Mouse (Mus musculus) lung, postnatal 14 days (tissue): ENCODE data around the gene Fam186b.

Experiments used
- DNase-seq: peaks from one replicate; pipeline ENCODE4 v3.0.0; 2021

The Fam186b gene

DNA sequence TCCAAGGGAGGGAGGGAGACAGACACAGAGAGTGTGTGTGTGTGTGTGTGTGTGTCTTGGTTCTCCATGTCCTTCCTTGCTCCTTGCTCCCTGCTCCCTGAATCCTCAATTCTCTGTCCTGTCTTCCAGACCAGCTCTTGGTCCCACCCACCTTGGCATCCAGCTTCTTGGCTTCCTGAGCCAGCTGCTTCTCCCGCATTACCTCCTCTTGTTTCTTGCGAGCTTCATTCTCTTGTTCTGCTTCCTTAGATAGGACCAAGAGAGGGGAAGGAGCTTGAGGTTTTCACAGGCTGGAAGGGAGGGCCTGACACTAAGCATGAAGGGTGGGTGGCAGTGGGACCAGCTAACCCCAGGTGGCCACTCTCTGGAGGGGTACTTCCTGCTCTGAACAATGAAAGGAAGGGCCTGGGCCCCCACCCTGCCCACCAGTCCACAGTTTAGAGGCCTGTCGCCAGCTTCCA is 23.8 kb upstream of the Fam186b start:
- DNase-seq, result no peak

DNA sequence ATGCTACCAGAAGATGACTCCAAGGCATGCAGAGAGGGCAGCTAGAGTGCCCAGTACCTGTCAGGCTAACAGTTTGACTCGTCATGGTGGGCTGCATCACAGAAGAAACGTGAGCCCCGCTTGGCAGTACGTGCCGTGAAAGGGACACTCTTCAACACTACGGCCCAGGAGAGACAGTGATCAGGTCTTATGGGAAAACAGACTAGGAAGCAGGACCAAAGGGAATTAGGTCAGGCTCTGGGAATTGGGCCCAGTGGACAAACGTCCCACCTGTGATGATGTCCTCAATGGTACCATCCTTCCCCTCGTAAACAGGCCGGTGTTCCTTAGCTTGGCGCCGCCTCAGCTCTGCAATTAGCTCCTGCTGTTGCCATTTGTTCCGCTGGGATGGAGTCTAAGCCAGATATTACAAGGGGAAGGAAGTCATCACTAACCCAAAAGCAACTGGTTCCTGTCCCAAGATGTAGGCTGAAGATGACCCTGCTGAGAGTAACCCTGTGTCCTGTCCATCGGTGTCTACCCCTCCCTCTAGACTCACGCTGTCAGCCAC is 23.2 kb upstream of the Fam186b start:
- DNase-seq, result no peak

DNA sequence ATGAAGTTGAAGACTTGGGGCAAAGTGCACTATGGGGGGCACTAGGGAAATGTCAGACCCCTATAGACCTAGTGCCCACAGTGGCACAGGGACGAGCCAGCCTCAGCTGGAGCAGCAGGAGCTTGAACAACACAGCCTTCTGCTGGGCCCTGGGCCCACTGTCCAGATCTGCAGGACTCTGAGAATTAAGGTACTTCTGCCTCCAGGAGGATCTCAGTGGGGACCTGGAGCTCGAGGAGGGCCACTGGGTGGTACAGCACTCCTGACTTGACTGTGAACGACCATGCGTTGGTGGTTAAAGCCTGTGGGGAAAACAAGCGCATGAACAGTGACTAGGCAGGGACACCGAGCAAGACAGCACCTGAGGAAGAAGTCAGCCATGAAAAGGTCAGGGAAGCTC is 22.4 kb upstream of the Fam186b start:
- DNase-seq, result no peak

GRCm38 (mm10) chr15:99317267-99317651 is 21.6 kb upstream of the Fam186b start:
- peak; percentile 71 for DNase-seq

DNA sequence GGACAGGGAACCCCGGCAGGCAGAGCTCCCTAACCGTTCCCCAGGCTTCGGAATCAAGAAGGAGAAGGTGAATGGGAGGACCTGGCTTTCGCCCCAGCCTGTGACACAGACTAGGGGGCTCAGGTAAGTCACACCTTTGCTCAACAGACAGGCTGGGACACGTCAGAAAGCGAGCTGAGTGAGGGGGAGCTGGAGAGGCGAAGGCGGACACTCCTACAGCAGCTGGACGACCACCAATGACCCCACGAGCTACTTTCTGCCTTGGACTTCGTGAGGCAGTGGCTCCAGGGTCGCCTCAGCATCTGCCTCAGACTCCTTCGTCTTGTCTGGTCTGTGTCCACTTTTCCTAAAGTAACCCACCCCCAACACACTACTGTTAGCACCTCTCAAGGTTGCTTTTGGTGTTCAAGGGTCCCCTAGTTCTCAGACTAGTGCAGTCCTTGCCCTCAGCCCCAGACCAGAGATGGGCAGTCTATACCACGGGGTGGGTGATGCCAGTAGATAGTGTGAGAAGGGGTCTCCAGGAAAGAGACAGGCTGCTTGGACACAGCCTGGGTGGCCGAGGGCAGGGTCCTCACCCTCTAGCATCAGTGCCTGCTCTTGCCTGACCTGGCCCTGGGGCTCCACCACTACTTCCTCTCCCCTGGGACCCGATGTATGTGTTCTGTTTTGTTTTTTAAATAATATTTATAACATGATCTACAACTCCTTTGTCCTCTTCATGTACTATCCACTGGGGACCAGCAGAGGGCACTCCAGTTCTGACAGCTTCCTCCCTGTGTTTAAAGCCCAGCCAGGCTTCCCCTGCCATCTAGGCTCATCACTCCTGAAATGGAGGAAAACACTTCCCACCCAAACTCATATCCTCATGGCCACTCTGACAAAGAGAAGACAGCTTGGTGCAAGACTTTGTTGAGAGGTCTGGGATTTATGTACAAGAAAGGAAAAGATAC is 20.9 kb upstream of the Fam186b start:
- DNase-seq, result peak; percentile 88

DNA sequence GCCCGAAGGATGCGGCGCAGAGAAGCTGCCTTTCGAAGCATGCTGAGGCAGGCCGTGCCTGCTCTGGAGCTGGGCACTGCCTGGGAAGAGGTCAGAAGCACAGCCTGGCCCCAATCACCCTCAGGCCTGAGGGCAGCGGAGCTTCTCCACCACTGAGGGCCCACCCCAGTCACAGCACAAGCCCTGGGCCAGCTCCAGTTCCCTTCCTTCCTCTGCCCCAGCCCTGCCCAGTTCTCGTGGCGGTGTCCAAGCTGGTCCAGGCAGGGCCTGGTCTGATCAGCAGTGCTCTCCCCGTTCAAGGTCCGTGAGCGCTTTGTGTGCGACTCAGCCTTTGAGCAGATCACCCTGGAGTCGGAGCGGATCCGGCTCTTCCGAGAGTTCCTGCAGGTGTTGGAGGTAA is 19.2 kb upstream of the Fam186b start:
- no peak for DNase-seq

- no peak for DNase-seq
Observed at GRCm38 (mm10) chr15:99310617-99311016, 14.9 kb upstream of the Fam186b start.

- no peak for DNase-seq
Observed at GRCm38 (mm10) chr15:99309549-99309948, 13.9 kb upstream of the Fam186b start.

DNA sequence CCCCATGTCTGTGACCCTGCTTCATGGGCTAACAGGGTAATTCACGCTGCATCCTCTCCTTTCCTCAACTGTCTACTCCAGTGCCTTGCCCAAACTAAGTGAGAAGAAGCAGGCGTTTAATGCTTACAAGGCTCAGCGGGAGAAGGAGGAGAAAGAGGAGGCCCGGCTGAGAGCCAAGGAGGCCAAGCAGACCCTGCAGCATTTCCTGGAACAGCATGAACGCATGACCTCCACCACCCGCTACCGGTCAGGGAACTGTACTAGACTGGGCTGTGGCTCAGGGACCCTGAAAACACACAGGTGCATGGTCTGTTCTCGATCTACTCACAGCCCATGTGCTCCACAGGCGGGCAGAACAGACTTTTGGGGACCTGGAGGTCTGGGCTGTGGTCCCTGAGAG is 11.8 kb upstream of the Fam186b start:
- DNase-seq, result no peak

- DNase-seq, result no peak
Observed at GRCm38 (mm10) chr15:99296213-99296612, 525 bp upstream of the Fam186b start.

DNA sequence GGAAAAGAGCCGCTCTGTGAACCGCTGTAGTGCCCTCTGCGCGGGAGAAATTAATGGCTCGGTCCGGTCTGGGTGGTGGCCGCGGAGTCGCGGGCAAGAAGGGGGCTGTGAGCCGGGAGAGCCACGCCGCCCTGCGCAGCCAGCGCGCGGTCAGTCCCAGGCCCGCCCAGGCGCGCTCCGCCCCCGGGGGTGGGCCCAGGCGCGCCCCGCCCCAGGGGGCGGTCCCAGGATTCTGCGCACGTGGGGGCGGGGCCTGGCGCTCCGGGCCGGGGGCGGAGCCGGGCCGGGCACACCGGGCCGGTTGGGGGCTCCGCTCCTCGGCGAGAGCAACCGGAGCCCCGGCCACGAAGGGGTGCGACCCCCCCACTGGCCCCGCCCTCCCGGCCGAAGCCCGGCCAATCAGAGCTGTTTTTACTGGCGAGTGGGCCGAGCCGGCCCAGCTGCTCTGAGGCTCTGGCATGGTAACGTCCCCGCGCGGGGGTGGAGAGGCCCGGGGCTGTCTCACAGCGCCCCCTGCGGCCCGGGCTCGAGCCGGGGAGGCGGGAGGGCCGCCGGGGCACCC is 794 bp downstream of the Fam186b start, which contains the start of gene Prpf40b:
Prpf40b (plus strand) TSS at position 275 of the 562 bp plus-strand sequence.
- DNase-seq, result peak; percentile 93

DNA sequence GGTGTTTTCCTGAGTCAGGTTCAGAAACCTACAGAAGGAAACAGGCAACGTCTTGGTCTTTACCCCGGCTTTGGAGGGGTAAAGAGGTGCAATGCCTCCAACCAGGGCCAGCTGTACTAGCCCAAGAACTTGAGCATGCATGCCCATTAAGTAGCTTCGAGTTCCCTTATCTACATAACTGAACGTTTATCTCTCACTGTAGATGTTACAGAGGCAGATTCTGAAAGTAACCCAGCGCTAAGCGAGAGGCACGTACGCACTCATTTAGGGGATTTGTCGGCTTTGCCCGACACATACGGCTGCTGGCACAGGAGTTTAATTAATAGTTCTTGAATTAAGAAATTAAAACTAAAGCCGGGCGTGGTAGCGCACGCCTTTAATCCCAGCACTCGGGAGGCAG is 1.4 kb downstream of the Fam186b start:
- no peak for DNase-seq

DNA sequence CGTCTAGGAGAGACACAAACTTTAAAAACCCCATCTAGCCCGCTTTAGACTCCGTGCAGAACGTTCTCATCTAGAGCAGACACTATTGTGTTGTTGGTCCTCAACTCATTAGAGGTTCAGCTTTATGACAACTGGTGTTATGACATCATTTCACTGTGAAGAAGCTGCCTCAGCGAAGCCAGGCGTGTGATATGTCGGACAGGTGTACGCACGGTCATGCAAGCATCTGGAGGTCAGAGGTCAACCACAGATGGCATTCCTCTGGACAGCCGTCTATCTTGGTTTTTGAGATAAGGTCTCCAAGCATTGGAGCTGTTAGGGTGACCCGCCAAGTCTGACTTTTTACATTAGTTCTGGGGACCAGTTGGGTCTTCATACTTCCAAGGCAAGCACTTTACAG is 5.1 kb downstream of the Fam186b start:
- DNase-seq, result no peak

DNA sequence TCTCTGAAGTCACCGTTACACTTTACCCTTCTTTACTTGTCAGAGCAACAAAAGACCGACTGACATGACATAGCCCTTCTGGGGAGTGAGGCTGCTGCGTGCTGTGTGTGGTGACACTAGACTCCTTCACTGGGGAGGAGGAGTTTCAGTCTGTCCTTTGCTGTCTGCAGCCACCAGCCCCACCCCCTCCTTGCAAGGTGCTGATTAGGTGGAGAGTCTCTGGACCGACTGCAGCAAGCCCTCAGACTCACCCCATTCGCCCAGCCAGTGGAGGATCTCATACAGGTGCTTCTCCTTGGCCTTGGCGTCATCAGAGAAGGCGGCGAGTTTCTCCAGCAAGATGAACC is 10.5 kb downstream of the Fam186b start:
- DNase-seq, result no peak

DNA sequence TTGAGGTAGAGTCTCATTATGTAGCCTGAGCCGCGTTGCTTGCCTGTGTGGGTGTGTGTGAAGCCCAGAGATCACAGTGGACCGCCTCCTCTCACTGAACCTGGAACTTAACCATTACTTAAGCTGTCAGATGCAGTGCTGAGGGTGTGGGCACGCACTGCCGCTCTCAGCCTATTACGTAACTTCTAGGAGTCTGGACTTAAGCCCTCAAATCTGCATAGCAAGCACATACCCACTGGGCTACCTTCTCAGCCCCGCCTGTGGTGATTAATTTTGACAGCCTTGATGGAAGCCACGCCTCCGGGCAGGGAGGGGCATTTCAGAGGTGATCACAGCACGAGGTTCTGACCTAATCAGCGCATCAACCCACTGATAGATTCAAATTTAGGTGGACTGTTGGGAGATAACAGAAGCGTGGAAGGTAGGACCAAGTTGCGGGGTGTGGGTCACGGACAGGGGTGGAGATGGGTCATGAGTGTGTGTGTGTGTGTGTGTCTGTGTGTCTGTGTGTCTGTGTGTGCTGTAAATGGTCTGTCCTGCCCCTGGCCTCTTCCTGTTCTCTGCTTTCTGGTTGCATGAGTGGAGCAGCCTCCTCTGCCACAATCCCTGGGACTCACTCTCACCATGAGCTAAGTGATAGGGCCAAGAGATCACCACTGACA is 11.0 kb downstream of the Fam186b start:
- DNase-seq, result peak; percentile 19

DNA sequence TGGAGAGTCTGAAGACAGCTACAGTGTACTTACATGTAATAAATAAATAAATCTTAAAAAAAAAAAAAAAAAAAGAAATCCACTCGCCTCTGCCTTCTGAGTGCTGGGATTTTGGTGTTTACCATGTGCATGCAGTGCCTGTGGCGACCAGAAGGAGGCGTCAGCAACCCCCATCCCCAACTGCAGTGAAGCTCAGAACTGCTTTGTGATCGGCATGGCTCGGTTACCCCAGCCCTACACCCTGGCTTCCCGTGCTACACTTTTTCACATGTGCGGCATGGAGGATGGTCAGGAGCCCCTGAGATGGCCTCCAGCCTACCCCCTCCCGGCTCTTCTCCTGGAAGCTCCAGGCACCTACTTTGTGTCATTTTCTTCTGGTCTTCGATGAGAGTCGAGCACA is 12.2 kb downstream of the Fam186b start:
- DNase-seq, result peak; percentile 24

GRCm38 (mm10) chr15:99278271-99278670 is 17.4 kb downstream of the Fam186b start:
- DNase-seq, result no peak

GRCm38 (mm10) chr15:99276095-99276494 is 19.6 kb downstream of the Fam186b start:
- DNase-seq, result no peak

DNA sequence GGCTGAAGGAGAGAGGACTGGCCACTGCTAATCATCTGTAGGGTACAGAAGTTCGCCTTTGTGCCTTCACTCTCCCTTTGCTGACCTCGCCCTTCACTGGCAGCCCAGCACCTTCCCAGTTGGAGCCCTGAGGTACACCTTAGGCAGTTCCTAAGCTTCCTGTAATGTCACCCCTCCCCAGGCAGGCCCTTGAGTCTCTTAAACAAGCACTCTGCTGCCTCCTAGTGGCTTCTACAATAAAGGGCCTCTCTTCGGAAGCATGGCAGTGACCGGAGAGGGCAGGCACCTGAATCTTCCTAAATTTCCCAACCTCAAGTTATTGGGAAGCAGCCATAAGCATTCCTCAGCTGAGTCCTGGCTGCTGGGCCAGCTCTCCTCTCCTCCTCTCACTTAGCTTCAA is 30.0 kb downstream of the Fam186b start:
- DNase-seq, result peak; percentile 86

GRCm38 (mm10) chr15:99264363-99264762 is 31.3 kb downstream of the Fam186b start:
- no peak for DNase-seq

GRCm38 (mm10) chr15:99262702-99263101 is 33.0 kb downstream of the Fam186b start:
- no peak for DNase-seq

GRCm38 (mm10) chr15:99259730-99260252 is 35.9 kb downstream of the Fam186b start:
- DNase-seq, result peak; percentile 80

GRCm38 (mm10) chr15:99259167-99259729 is 36.4 kb downstream of the Fam186b start:
- DNase-seq, result peak; percentile 10
